In the genomic region with DNA sequence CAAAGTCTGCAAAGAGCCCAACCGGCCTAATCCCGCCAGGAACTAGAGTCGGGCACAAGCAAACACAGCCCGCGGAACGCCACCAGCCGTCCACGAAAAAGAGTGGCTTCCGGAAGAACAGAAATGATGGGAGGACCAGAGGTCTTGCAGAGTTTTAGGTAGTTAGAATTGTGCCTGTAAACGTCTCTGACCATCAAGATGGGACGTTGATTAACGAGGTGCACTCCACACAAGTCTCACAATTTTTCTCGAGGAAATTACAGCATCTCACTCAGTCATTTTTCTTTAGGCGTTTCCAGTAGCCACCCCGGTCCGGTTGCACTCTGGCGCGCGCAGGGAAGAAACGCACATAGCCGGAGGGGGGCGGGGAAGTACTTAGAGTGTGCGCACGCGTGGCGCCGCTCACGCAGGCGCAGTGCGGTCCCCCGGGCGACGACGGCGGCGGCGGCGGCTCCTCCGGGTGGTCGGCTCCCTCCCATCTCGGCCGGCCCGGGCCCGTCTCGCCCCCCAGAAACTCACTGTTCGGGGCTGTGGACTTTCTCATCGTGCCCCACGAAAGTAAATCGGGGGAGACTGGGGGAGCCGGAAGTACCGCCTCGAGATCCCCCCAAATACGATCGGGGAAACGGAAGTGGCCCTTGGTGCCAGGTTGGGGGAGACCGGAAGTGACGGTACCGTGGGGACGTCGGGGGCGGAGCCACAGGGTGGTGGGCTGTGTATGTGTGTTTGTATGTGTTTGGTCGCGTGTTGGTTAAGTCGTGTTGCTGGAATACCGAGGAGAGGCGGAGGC, we compare ENCODE assay signal across 8 mouse cellular contexts. TPM values are rescaled to one million over a fixed set of nuclear protein-coding genes. Genes with fewer than 3 reads are reported as not detected.
DNase-seq lines count a peak whose midpoint lies in the region; ATAC-seq lines count a peak whose summit lies in the region.

A gene (plus strand): TSS at position 378 of the 790 bp plus-strand sequence.

- H3K36me3 ChIP-seq in intestine, embryonic 14.5 days (ENCODE audit: control insufficient read depth, insufficient read depth, low read length) = peaks cover 25% of the 10 kb centered on the region

- intact Hi-C loops in left cerebral cortex, postnatal 14 days (cut with DNase I) = no loop called here

- DNase-seq in adrenal gland, adult (ENCODE audit: inconsistent age in 2 of 2, low spot score in 1 of 2) = peak; percentile 96 to 99
- peak; percentile 97 for DNase-seq in embryo, embryonic 10.5 days (ENCODE audit: low spot score)
- peak; percentile 92 for DNase-seq in gastrocnemius, postnatal 25 days
- peak; percentile 98 for DNase-seq in intestine, embryonic 14.5 days (ENCODE audit: low spot score)
- peak; percentile 94 to 96 for DNase-seq in left cerebral cortex, postnatal 14 days (ENCODE audit: low spot score in 2 of 2)
- DNase-seq in mesoderm, embryonic 11.5 days (ENCODE audit: low read depth, low spot score) = peak; percentile 96
- DNase-seq in right cerebral cortex, postnatal 36 days (ENCODE audit: low spot score in 2 of 2) = peak; percentile 87 to 89
- DNase-seq in yolk sac, embryonic 10.5 days (ENCODE audit: low spot score) = peak; percentile 96

- H3K27me3 ChIP-seq in intestine, embryonic 14.5 days (replicated peaks; ENCODE audit: control insufficient read depth, insufficient read depth, low read length) = no peaks in the 10 kb centered on the region

- H3K27ac ChIP-seq in intestine, embryonic 14.5 days (ENCODE audit: low read depth) = peak within 1 kb of the TSS; percentile 97

- peaks cover 13% of the 10 kb centered on the region for H3K4me1 ChIP-seq in intestine, embryonic 14.5 days (replicated peaks; ENCODE audit: control insufficient read depth, insufficient read depth, low read length)

- no peaks in the 10 kb centered on the region for H3K9me3 ChIP-seq in intestine, embryonic 14.5 days (ENCODE audit: control insufficient read depth, low read length)

- H3K4me2 ChIP-seq in intestine, embryonic 14.5 days (ENCODE audit: low read length) = peak within 1 kb of the TSS; percentile 93

- peak; percentile 89 for ATAC-seq in intestine, embryonic 14.5 days (replicated peaks; ENCODE audit: low FRiP score, low TSS enrichment, low read depth)

- peak within 1 kb of the TSS; percentile 86 for H3K9ac ChIP-seq in intestine, embryonic 14.5 days (ENCODE audit: low read length)

- peak within 1 kb of the TSS; percentile 80 for H3K4me3 ChIP-seq in intestine, embryonic 14.5 days (ENCODE audit: low read depth, low read length)

- WGBS in intestine, embryonic 14.5 days = 1% methylated on average over 66 of the region's 66 CpGs

RNA-seq across cellular contexts. Expression of the gene that starts here (rescaled TPM):
- total RNA-seq in gastrocnemius, postnatal 25 days (2021) = 100 to 1,000 TPM; 180 to 197 TPM
- polyA plus RNA-seq in intestine, embryonic 14.5 days (2014; fragmentation: Nextera tagmentation; extraction: Ambion mirVana) = 75.5 and 79.5 TPM in 2 replicates
- 100 to 1,000 TPM; 285 to 306 TPM for total RNA-seq in left cerebral cortex, postnatal 14 days (2021)

Comparison
In these comparisons a context has a peak if more than half of its experiments do, and no peak if none do; other contexts are left out.
1. Peak in every context shown above with its lines: DNase-seq, ATAC-seq, H3K4me3 ChIP-seq and H3K27ac ChIP-seq.